Mouse (Mus musculus) embryonic stem cell, embryonic (primary cell): ENCODE results near the gene Myg1.

ENCODE experiments used
- CTCF ChIA-PET, 4 experiments: fragments of 300-600 bp in 2 of 4; fragments of 350-600 bp in 2 of 4; sonication (Branson Sonifier 250); formaldehyde crosslinking; loops; one replicate each; lab custom pipeline; 2022; ENCODE audit warnings: inconsistent platforms in 2 of 4; lab: Charles Lee
- POLR2A ChIA-PET, 4 experiments: fragments of 300-600 bp in 2 of 4; fragments of 350-600 bp in 2 of 4; sonication (Branson Sonifier 250); formaldehyde crosslinking; loops; one replicate each; lab custom pipeline; 2022; ENCODE audit warnings: antibody characterized with exemption in 4 of 4, inconsistent platforms in 1 of 4; lab: Charles Lee

Myg1 gene

GRCm38 (mm10) chr15:102383671-102384070 is 52.2 kb downstream of the Myg1 start:
- ChIA-PET CTCF (interaction anchor here in 3 of 4 experiments (0.7 kb wide), 3 partner anchors 58 to 231 kb away, joined by 3 to 5 read pairs (median 4); no protein-coding TSS in a partner anchor), POLR2A (interaction anchor here in 3 of 4 experiments (0.7 to 3.6 kb wide), 14 partner anchors 10 to 86 kb away, joined by 3 to 40 read pairs (median 8); partner anchors contain the start of genes Sp1 (in 2 of the 3) and Pcbp2 (in 1 of the 3))

DNA sequence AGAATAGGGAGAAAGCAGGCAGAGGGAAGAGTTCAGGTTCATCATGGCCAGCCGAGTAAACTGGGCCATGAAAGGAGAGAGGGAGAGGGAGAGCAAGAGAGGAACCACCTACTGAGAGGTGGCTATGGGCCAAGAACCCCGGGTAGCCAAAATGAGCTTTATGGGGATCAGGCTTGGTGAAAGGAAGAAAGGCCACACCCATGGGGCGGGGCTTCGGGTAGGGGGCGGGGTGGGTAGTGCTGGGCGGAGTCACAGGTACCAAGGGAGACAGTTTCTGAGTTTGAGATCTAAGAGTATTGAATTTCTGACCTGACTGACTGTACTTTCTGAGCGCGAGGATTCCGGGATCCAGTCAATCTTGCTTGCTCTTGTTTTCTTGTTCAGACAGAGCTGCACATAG is 55.1 kb downstream of the Myg1 start:
- ChIA-PET POLR2A (interaction anchor here (0.6 to 13.0 kb wide), 58 partner anchors 9 to 1964 kb away, joined by 3 to 337 read pairs (median 4); partner anchors contain the start of genes Sp1 (in 4 of the 4), Aaas (in 2 of the 4), Tarbp2 (in 2 of the 4) and Espl1 (in 1 of the 4)), CTCF (interaction anchor here (0.6 to 2.5 kb wide), 38 partner anchors 9 to 796 kb away, joined by 3 to 16 read pairs (median 4); partner anchors contain the start of genes Sp1 (in 2 of the 4), Pcbp2 (in 1 of the 4), Prr13 (in 1 of the 4) and Sp7 (in 1 of the 4))
